Mouse (Mus musculus) heart, postnatal 0 days (tissue): ENCODE measurements around the gene Ccdc74a.

Source experiments
- CTCF ChIP-seq: IDR thresholded peaks from 2 replicates; pipeline ENCODE4 v1.5.1; 2016; ENCODE audit warnings: antibody characterized with exemption, control low read depth, low read depth
- EP300 ChIP-seq: IDR thresholded peaks from 2 replicates; pipeline ENCODE4 v1.6.1; 2016; ENCODE audit warnings: antibody characterized with exemption, low read depth

DNA sequence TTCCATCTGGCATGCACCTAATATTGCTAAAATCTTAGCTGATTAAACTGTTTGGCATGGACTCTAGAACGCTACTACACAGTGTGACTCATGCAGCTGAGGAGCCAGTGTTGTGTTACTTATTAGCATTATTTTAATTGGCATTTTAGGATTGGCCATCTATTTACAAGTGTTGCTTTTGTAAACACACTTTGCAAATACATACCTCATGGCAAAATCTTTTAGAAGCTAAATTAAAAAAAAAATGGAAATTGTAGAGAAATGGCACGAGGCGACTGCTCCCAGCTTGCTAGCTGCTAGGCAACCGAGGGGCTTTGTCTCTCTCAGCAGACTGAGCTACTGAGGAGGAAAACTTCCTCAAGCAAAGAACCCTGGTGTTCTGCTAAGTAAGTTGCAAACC lies 41.3 kb upstream of the Ccdc74a start:
- no peak for TF ChIP-seq CTCF
- no peak for TF ChIP-seq EP300
